Mouse (Mus musculus): ENCODE measurements at regions not wholly inside any gene's neighbourhood (a gene's known extent, or its start where the extent isn't known, plus 50 kb on each side); places are given as distances from the start of the nearest gene placed in this dataset.

DNA sequence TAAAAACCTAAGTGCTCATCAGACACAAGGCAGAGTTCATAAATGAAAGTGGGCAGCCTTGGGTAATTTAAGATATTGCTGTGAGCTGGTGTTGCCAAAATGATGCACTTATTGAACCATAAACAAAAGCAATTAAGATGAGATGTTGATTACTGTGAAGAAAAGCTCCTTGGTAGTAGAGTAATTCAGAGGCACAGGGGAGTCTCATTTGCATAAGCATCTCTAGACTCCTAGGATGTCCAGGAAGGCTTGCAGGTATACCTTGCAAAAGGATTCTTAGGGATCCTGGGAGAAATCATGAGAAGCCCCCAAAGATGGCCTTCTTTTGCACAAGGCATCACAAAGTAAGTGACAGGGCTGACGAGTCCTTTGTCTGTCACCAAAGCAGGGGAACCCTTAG lies 640.5 kb upstream of the Cdh11 start:
- DNase-seq (ENCODE audit: low read depth, low spot score), result no peak

DNA sequence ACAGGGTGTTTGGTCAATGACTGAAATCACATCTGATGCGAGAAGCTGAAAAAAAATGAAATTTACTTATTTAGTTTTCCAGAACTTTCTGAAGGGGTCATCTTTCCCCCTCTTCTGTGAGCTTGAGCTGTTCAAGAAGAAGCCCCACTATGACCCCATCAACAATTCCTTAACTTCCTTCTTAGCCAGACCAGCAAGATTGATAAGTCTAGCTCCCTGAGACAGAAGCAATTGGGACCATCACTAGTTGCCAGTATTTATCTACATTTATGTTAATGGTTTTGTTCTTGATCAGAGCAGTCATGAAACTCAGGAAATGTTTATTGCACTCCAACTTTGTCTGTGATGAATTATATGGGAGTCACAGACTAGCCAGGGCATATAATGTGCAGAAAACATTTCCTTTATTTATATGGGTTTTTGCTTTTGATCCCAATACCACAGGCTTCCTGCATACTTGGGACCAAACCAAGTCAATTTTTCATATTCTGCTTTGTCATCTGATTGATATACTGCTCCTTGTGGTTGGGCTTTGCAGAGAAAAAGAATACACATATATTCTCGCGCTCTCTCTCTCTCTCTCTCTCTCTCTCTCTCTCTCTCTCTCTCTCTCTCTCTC lies 645.5 kb upstream of the Cdh11 start:
- no peak for DNase-seq (ENCODE audit: low read depth, low spot score)

DNA sequence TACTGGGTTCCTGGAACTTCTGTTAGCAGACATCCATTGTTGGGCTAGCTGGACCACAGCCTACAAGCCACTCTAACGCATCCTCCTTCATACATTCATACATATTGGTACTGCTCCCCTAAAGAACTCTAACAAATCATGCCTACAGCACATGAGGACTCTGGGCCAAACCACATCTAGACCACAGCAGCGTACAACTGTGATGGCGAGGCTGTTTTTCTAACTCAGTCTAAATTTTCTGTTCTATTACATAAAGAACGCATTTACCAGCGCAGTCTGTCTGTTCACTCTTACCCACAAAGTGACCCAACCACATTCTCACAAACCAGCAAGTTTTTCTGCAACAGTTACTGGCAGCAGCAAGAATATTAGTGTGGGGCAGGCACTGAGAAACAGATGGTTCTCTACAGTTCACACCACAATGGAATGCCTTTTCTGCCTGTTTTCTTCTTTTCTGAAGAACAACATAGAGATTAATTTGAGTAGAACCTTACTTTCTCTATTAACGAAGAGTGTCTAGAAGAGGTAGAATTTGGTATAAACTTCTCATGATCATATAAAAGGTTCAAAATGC lies 648.2 kb upstream of the Cdh11 start:
- no peak for DNase-seq (ENCODE audit: low read depth, low spot score)

DNA sequence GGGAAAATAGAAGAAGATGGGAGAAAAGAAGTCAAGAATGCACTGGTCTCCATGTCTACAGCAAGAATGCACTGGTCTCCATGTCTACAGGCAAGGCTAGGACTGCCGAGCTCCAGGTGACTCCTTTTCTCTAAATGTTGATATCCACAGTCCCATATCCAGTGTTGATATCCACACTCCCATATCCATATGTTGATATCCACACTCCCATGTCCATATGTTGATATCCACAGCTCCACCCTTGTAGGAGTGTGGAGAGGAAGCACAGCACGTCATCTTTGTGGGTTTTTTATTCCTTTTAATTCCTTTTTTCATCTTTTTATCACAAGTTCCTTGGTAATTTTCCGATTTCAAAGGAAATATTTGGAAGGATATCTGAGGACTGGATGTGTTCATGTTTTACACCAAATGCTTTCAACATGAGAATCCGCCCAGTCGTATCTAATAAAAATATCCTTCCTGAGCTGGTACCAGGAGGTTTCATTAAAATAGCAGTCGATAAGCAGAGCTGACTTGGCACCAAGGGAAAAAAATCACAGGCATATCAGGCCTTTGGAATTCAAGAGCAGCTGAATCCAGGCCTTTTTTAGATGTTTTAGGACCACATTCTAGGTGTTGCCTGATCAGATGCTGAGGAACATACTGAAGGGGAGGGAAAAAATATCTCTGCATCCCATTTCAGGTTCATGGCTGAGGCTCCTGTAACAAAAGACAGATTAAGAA lies 653.7 kb upstream of the Cdh11 start:
- no peak for DNase-seq (ENCODE audit: low read depth, low spot score)

DNA sequence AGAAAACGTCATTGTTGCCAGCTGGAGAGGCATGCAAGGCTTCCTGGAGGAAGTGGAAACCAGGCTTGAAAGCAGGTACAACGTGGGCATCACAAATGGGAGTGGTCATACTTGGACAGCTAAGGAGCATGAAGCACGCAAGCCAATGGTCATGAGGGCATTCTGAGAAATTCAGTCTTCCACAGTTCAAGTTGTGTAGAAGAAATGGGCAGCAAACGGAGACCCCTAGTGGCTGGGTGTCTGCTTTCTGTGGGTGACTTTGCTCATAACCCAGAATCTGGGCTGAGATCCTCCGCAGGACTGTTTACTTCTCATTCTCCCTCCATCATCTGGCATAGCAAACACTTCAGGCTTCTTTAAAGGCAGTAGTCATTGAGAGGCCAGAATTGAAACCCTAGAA lies 655.7 kb upstream of the Cdh11 start:
- DNase-seq (ENCODE audit: low read depth, low spot score), result peak; percentile 37

DNA sequence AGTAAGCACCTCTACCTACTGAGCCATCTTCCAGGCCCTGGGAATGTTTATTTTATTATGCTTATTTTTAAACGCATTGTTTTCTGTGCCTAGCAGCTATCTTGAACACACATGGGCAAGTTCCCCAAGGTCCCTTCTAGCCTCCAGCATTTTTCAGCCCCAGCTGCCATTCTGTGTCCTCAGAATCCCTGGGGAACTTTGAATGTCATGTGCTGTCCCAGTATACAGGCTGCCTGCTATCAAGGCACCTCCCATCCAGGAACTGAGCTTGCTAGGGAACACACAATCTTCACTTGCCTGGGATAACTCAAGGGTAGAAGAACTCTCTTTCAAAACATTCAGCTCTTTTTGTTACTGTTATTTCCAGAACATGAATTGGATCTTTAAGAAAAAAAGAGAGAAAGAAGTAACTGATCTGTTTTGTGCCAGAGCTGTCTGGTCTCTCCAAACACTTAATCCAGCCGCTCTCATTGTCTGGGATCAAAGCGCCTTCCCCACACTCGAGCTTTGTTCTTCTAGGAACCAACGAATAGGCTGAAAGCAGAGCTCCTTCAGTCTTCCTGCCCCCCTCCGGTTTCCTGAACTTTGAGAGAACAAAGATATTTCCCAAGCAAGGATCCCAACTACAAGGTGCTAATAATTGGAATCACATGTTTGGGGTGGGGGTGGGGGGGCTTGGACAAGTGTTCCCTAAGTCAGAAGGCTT lies 657.1 kb upstream of the Cdh11 start:
- DNase-seq (ENCODE audit: low read depth, low spot score), result peak; percentile 67

DNA sequence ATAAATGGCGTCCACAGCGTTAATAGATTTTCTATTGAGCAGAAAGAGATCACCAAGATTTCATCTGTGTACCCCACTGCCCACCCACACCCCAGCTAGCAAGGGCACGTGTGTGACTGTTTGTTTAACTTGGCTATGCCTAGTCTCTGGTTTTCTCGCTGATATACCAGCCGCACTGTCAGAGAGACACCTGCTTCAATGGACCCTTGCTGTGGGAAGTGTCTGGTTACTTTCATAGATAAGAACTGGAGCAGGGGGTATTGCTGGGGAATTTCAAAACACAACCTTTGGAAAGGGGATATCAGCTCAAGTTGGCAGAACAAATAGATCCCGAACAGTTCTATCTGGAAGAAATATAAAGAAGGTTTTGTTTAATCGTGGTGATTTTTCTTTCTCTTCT lies 656.8 kb upstream of the Cdh5 start:
- DNase-seq (ENCODE audit: low read depth, low spot score), result no peak

DNA sequence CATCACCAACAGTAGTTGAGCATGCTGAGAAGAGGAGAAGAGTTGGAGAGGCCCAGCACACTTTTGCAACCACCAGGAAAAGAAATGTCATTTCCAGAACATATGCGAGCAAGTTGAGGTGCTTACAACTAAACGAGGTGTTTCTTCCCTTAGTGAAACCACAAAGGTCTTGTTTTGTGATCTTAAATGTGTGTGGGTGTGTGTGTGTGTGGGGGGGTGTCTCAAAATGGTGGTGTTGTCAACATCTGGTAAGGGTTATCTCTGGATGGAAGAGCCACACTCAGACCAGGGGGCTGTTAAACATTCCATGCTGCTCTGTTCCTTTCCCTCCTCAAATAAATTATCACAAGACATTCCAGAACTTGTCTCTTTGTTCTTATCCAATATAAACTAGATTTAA lies 656.0 kb upstream of the Cdh5 start:
- no peak for DNase-seq (ENCODE audit: low read depth, low spot score)

DNA sequence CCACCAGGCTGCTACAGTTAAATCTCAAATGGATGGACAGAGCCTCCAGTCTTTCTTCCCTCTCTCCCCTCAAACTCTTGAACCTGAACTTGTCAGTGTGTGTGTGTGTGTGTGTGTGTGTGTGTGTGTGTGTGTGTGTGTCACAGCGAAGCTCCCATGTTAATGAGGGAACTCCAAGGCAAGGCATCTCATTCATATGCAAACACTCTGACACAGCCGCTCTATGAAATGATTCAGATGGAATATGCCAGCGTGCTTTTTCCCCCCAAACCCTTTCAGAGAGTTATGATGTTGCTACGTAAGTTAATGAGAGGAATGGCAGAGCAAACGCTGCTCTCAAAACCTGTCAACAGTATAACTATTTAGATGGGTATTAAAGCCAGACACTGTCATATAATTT lies 653.5 kb upstream of the Cdh5 start:
- DNase-seq (ENCODE audit: low read depth, low spot score), result no peak

DNA sequence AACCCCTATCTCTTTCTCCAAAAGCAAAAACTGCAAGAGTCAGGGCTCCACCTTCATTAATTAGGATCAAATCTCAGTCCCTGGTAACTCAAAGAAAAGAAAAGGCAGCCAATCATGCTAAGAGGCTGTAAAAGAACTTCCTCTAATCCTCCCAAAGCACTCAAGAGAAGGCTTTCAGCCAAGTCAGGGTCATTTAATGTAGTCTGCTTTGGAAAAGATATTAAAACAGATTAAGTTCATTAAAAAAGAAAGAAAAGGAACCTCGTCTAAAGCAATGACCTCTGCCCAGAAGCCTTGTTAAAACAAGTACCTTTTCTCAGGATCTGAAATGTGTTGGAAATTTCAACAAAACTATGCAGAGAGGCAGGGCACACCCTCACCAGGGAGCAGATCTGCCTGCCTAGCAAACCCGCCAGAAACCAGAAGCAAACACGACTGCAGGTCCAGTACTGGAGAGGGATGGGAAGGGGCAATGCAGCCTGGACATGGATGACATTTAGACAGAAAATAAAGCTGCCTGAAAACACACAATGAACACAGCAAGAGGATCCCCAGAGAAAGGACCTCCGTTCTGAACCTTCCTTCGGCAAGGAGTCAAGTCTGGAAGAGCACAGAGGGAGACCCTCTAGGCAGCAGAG lies 649.9 kb upstream of the Cdh5 start:
- DNase-seq (ENCODE audit: low read depth, low spot score), result no peak

DNA sequence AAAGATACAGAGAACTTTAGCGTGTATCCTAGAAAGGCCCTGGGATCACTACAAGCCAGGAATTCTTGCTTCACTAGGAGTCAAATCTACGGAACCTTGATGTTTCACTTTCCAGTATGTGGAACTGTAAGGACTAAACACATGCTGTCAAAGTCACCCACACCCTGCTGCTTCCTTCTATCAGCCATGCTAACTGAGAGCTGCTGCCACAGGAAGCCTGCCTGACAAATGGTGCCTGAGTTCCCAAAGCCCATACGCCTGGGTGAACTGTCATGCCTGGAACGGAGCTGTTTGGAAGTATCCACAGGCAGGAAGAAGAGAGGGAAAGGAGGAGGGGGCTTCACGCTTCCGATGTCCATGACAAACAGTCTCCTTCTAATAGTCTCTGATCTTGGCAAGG lies 644.2 kb upstream of the Cdh5 start:
- no peak for DNase-seq (ENCODE audit: low read depth, low spot score)

DNA sequence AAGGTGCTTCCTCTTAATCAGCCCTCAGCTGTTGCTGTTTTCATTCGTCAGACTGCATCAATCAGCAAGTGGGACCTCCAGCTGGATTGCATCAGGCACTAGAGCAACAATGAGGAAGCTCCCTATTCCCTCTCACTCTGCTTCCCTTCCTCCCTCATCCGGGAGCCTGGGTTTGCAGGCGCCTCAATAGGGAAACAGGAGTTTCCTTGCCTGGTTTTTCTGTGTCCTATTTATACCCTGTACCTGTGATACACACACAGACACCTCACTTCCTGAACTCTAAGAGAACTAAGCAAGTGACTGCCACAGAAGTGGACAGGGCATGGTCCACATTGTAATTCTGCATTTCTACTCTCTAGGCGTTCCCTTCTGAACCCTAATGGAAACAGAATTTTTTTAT lies 637.9 kb upstream of the Cdh5 start:
- DNase-seq (ENCODE audit: low read depth, low spot score), result no peak

DNA sequence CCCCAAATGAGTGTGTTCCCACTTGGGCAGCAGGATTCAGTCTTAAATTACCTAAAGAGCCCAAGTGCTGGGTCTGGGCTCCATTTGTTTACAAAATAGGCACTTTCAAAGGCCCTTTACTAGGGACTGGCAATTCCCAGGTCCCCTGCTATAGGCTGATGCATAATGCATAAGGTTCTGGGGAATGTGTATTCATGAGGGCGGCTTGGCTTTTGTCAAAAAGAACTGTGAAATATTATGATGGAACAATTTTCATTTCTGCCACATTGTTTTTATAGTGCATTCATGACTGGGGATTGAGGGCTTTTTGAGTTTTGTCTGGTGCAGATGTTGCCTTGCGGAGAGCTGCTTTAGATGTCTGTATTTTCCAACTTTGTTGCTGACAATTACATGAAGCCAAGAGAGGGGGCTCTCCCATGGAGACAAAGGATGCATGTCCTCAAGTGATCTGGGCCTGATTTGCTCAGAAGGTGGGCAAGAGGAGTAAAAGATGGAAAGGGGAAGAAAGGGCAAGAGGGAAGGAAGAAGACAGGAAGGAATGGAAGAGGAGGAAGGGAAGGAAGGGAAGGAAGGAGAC lies 636.6 kb upstream of the Cdh5 start:
- DNase-seq (ENCODE audit: low read depth, low spot score), result no peak

DNA sequence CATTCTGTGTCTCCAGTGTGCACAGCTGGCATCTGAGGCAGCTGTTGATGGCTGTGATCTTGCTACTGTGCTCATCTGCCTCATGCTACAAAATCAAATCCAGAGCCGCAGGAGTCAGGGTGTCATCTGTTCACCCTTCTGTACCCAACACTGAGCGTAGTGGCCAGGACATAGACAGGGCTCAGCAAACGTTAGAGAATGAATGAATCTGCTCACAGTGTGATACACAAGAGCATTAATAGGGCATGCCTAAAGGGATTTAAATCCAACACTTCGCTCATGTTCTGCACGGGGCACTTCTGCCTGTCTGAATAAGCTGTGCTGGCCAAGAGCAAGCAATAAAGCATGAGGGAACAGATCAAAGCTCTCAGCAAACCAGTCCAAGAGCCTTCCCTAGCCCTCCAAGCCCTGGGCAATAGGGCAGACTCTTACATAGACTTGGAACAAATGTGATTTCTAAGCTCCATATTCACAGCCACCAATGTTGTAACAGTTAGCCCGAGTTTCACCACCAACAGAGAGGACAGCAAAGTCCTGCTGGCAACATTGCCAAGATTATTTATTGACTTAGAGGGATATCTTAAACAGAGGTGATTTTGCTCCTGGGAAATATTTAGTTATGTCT lies 633.8 kb upstream of the Cdh5 start:
- no peak for DNase-seq (ENCODE audit: low read depth, low spot score)

DNA sequence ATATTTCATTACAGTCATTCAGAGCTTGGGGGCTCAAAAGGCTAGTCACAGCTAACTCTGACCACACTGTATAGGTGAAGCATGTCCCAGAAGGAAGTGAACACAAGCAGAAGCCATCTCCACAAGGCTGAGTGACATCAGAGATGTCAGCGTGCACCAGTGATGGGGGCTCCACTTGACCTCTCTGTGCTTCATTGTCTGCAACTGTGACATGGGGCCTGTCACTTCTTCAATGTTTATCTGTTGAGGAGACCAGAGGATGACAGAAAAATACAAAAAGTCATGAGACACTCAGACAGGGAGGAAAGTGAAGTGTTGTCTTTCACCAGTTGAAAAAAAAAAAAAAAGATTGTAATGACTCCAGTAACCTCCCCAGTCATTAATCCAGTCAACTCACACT lies 632.4 kb upstream of the Cdh5 start:
- no peak for DNase-seq (ENCODE audit: low read depth, low spot score)

DNA sequence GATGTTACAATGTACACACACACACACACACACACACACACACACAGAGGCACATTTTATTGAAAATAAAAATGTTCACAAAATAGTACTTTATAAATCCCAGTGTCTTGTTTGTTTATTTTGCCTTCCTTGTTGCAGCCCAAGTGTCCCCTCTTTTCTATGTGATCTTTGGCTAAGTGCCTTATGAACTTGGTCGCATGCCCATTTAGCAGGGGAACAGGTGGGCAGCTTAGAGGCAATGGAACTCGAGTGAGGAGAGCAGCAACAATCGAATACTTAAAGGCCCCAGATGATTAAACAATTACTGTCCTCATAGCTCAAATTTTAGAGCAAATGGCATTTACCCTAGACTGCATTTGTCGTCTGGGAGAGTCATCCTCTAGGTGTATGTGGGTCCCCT lies 631.1 kb upstream of the Cdh5 start:
- no peak for DNase-seq (ENCODE audit: low read depth, low spot score)

DNA sequence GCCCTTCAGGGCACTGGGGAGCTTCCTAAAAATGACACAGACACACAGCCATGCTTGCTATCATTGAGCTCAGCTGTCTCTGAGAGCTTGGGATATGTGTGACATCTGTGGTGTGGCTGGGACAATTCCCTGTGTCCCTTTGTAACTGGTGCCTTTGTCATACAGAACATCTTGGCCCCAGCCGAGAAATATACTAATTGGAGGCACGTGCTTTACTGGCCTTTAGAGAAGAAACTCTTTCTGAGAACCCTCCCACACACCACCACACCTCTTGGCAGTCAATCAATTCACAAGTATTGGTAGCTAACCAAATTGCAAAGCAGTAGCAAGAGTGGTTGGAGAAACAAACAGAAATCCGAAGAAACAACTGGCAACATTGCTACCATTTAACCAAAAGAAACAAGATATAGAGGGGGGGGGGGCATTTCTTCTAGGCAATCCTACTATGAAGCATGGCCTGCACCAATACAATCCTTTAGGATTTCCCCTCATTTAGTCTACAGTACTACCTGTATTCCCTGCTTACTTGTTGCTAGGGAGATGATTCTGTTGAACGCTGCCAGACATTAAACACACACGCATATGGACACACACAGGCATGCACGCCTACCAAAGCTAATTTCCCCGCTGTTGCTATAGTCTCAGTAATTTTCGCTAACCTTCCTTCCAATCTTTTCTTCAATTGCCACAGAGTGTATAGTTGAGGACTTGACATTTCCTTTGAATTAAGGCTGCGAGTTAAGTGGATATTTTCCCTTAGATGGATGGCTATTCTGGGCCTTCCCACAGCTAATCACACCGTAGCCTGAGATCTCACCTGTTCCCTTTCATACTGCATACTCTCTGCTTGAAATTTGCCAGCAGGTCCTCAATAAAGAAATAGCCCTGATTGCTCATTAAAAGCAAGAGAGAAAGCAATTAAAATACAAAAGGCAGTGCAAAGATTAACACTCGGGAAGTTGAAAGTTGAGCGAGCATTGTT lies 625.3 kb upstream of the Cdh5 start:
- DNase-seq (ENCODE audit: low read depth, low spot score), result no peak

DNA sequence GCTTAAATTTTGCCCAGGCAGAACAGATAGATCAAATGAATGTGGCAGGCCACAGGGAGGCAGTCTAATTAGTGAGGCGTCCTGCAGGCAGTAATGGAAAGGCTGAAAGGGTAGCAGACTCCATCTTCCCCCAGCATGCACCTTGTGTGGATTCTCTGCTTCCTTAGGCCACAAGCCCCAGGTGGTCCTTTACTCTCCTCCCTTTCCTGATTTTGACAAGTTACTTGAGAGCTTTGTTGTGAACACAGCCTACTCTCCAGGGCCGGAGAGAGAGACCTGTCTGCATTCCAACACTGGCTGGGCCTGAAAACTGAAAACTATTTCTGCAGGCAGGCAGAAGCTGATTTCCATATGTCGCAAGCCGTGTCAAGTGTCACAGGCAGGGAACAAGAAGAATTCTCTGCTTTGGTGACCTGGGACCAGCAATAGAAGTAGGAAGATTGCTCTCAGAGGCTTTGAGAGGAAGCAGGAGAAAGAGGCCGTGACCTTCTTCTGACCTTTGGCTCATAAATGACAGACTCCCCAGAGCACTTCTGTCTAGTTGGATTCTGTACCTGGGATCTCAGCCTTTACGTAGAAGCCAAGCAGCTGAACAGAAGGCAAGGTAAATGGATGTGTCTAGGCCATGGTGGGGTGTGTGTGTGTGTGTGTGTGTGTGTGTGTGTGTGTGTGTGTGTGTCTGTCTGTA lies 619.2 kb upstream of the Cdh5 start:
- DNase-seq (ENCODE audit: low read depth, low spot score), result peak; percentile 67

DNA sequence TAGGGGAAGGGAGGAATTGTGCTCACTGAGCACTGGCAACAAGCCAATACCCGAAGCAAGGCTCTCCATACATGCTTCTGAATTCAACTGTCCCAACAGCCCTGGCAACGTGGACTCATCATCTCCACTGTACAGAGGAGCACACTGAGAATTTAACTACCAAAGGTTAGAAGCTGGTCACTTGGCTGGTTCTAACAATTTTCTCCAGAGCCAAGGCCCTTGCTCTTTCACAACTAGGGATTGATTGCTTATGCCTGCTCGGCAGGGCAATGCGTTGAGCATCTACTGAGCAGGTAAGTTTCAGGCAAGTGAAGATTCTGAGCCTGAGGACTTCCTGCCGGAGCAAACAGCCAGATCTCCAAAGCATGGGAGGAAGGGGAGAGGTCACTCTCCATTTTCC lies 616.0 kb upstream of the Cdh5 start:
- DNase-seq (ENCODE audit: low read depth, low spot score), result no peak

DNA sequence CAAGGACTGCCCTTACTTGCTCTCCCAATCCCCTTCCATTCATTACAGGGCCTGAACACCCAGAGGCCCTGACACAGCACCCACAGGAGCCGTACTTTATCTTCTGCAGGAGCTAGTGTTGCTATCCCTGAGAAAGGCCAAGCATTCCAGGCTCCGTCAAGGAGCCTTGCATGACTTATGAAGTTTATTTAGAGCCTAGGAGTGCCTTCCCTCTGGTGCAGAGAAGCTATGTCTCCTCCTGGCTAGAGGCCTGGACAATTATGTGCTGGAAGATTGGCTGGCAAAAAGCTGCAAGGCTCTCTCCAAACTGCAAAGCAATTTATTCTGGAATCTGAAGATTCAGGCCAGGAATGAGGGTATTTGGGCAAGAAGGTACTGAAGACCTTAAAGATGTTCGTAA lies 612.0 kb upstream of the Cdh5 start:
- no peak for DNase-seq (ENCODE audit: low read depth, low spot score)

Measured in forelimb bud, embryonic 11.5 days (tissue).